Mouse (Mus musculus): ENCODE measurements around the gene Msh6.
"Not testable (repeated sequence)": the region's sequence is repeated elsewhere in the genome, so short reads cannot be mapped to it uniquely, and the experiment has no call there.

Gene Msh6

GRCm38 (mm10) chr17:87982112-87982511, 7.2 kb downstream of the Msh6 start:
- no peak for DNase-seq (ENCODE audit: low spot score)

GRCm38 (mm10) chr17:87983313-87983712, 8.5 kb downstream of the Msh6 start:
- DNase-seq (ENCODE audit: low spot score): no peak

DNA sequence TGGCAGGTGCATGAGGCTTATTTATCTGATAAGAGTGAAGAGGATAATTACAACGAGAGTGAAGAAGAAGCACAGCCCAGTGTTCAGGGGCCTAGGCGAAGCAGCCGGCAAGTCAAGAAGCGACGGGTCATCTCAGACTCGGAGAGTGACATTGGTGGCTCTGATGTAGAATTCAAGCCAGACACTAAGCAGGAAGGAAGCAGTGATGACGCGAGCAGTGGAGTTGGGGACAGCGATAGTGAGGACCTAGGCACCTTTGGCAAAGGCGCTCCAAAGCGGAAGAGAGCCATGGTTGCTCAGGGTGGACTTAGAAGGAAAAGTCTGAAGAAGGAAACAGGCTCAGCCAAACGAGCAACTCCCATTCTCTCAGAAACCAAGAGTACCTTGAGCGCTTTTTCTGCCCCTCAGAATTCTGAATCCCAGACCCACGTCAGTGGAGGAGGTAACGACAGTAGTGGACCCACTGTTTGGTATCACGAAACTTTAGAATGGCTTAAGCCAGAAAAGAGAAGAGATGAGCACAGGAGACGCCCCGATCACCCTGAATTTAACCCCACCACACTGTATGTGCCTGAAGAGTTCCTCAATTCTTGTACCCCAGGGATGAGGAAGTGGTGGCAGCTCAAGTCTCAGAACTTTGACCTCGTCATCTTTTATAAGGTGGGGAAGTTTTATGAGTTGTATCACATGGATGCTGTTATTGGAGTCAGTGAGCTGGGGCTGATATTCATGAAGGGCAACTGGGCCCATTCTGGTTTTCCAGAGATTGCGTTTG, 9.8 kb downstream of the Msh6 start:
- no peak for DNase-seq (ENCODE audit: low spot score)

- DNase-seq (ENCODE audit: low spot score): no peak
Measured at GRCm38 (mm10) chr17:87985916-87986315, 11.1 kb downstream of the Msh6 start.

- no peak for DNase-seq (ENCODE audit: low spot score)
Measured at GRCm38 (mm10) chr17:87987507-87987906, 12.6 kb downstream of the Msh6 start.

GRCm38 (mm10) chr17:87992154-87992553, 17.3 kb downstream of the Msh6 start:
- DNase-seq (ENCODE audit: low spot score): no peak

- no peak for DNase-seq (ENCODE audit: low spot score)
Measured at GRCm38 (mm10) chr17:87993338-87993737, 18.5 kb downstream of the Msh6 start.

GRCm38 (mm10) chr17:87997808-87998207, 22.9 kb downstream of the Msh6 start:
- DNase-seq (ENCODE audit: low spot score): no peak

DNA sequence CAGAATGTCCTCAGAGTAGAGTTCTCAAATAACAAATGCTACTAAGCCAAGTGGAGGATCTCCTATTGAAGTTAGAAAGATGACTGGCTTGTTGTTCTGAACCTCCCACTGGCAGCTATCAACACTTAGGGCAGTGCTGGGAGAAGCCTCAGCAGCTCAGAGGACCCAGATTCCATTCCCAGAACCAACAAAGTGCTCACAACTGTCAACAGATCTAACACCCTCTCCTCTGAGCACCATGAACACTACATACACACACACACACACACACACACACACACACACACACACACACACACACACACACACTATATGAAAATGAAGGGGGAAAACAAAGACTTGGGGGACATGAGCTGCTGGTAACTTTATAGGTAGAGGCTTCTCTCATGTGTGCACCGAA, 30.0 kb downstream of the Msh6 start:
- DNase-seq (ENCODE audit: low spot score): no peak

- no peak for DNase-seq (ENCODE audit: low spot score)
Measured at GRCm38 (mm10) chr17:88006956-88007355, 32.1 kb downstream of the Msh6 start.

GRCm38 (mm10) chr17:88014456-88014855, 39.6 kb downstream of the Msh6 start:
- DNase-seq (ENCODE audit: low spot score): no peak

GRCm38 (mm10) chr17:88016027-88016426, 41.2 kb downstream of the Msh6 start:
- DNase-seq (ENCODE audit: low spot score): not testable (repeated sequence)

- DNase-seq (ENCODE audit: low spot score): no peak
Measured at GRCm38 (mm10) chr17:88023924-88024323, 49.1 kb downstream of the Msh6 start.

- DNase-seq (ENCODE audit: low spot score): peak; percentile 40
Measured at GRCm38 (mm10) chr17:88025227-88025626, 50.4 kb downstream of the Msh6 start.

DNA sequence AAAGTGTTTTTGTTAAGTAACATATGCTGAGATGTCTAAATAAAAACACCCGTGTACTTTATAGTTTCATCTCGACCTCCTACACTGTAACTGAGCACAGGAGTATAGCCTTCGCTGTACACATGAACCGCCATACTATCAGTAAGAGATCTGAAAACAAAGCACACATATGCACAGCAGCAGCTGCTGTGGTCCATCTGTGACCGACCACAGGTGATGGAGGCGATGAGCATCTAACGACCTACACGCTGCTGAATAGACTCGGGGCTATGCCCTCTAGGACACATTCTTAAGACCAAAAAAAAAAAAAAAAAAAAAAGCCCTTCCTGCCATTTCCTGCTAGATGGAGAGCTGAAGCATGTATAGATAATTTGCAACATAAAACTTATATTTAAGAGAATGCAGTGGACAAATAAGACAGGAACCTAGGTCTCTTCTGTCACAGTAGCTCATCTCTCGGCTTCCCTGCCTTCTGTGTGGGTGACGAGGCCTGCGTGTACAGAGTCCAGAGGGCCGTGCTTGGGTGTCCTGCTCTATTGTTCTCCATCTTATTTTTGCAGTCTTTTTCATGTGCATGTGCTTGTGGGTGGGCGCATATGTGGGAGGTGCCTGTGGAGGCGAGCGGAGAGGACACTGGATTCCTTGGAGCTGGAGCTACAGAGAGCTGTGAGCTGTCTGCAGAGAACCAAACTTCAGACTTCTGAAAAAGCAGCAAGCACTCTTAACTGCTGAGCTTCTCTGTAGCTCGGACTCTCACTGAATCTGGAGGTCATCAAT, 54.5 kb downstream of the Msh6 start:
- no peak for DNase-seq (ENCODE audit: low spot score)

DNA sequence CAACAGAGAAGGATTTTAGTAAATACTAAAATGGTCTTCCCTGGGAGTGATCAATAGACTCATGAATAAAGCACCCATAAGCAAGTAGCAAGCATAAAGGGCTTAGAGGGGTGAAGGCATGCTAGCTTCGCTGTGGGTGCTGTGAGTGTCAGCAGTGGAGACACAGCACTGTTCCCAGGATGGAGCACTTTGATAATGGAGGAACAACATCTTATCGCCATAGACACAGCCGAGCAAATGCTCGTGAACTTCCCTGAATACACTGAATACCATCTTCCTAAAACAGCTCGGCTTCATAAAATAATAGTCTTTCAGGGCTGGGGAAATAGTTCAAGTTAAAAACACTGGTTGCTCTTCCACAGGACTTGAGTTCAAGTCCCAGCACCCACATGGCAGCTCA, 56.9 kb downstream of the Msh6 start:
- no peak for DNase-seq (ENCODE audit: low spot score)

DNA sequence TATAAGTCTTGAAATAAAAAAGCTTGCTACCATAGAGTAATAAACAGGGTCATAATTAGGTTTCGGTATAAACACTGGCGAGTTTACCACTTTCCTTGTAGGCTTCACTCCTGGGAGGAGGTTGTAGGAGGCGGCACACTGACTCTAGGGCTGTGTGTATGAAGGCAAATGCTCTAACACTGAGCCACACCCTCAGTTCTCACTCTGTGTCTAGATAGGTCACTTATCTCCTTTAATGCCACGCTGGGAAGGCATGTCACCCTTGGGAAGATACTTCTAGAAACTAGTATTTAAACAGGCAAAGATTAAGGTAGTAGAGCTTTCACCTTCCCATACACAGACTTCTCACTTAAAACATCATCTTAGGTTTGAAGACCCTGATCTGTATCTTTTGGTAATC, 59.6 kb downstream of the Msh6 start:
- DNase-seq (ENCODE audit: low spot score): no peak
